Mouse (Mus musculus) left cerebral cortex, adult 6 months (tissue): Measurements from ENCODE around the gene Pcsk4. TPM values are rescaled to one million over a fixed set of nuclear protein-coding genes. Genes with fewer than 3 reads are reported as not detected.

Experiments used
- long read RNA-seq, 2 experiments: library from polyadenylated mRNA; unstranded; transcript quantifications; one replicate each; pipeline ENCODE4 v2.0.0; 2019 to 2020
- polyA plus RNA-seq: library from polyadenylated mRNA; unstranded; fragments of <200 nt; fragmentation: Nextera tagmentation; gene quantifications from 2 replicates; pipeline ENCODE4 v1.2.3, GENCODE M21; 2021

Pcsk4 gene
- polyA plus RNA-seq: 3.7 and 4.3 TPM in 2 replicates
- long read RNA-seq, experiment 1, partial matches to known transcripts: 1 of 10 reads
- long read RNA-seq, experiment 1, other reads (novel, unspliced or antisense): 7 of 10 reads
- long read RNA-seq, experiment 2, partial matches to known transcripts: 1 of 4 reads
- long read RNA-seq, experiment 2, other reads (novel, unspliced or antisense): 2 of 4 reads

DNA sequence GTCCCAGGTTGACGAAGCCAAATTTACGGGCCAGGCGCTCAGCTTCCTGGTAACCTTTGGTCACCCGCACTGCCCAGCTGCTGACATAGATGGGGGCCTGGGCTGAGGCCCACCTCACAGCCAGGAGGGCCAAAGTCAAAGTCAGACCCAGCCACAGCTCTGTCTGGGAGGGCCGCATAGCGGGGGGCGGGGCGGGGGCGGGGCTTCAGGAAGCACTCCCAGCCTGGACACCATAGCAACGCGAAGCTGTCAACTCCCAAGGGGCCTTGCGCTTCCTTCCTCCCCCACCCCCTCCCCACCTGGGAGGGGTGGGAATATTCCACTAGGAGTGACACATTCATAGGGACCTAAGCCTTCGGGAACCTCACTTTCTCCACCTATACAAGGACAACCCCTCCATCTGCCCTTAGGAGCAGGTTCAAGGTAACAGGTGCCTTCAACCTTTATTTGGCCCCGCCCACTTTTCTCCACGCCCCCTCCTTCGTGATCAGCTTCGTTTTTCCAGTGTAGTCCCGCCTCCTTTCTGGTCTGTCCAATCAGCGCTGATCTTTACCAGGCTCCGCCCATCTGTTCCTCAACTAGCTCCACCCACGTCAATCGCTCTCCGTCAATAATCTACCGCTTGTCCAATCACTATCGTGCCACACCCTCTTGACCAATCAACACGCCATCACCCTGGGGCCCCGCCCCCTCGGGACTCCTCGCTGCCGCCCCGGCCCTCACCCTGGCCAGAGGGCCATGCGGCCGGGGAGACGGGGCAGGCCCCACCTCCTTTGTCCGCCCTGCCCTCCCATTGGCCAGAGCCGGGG is at the start of gene Pcsk4, which contains the start of gene Reep6:
Gene Pcsk4, minus strand, starts transcription at position 226 of the 809 bp plus-strand sequence.
Gene Reep6, plus strand, starts transcription at position 681 of the 809 bp plus-strand sequence.

DNA sequence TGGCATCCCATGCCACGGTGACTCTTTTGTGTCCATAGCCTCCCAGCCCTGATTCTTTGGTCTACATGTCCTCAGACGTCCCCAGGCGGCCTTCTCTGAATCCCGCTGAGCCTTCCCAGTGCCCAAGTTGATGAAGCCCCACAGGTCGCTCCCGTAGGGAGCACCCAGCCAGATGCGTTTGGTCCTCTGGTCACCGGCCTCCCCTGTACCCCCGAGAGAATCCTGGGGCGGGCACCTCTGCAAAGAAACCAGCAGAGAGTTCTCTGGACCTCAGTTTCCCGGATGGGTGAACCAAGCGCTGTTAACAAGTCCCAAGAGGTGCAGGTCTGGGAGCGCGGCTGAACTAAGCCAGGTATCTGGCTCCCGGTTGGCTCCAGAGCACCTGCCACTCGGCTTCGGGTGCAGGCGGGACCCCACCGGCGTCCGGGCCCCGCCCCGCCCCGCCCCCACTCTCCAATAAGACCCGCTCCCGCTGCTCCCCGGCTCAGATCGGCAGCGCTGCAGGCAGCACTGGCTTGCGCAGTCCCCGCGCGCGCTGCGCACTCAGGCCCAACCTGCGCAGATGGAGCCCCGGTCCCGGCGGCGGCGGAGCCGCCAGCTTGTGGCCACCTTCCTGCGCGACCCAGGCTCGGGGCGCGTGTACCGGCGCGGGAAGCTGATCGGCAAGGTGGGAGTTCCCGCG is 26.8 kb upstream of the Pcsk4 start, which contains the start of gene Plk5:
Gene Plk5, plus strand, starts transcription at position 459 of the 682 bp plus-strand sequence.

DNA sequence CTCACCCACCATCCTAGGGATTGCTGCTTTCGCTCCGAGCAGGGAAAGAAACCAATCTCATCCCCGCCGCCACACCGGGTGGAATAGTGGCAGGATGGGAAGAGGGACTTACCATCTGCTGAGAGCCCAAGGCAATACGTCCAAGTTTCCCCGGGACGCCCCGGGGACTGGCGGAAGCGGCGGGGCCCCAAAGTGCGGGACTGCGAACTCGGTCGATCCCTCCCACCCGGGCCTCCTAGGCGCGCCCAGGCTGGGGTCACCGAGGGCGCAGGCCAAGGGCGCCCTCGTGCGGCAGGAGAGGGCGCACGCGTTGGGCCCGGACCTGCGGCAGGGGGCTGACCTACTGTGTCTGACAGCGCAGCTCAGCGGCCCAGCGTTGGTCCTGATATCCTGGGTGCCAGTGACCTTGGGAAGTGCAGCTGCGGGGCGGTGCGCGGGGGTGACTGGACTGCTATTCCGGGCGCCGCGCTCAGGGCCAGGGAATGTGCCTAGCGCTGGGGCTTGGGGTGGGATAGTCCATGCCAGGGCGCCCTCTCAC is 19.0 kb upstream of the Pcsk4 start, which contains the start of gene Adamtsl5:
Gene Adamtsl5, minus strand, starts transcription at position 169 of the 538 bp plus-strand sequence.

DNA sequence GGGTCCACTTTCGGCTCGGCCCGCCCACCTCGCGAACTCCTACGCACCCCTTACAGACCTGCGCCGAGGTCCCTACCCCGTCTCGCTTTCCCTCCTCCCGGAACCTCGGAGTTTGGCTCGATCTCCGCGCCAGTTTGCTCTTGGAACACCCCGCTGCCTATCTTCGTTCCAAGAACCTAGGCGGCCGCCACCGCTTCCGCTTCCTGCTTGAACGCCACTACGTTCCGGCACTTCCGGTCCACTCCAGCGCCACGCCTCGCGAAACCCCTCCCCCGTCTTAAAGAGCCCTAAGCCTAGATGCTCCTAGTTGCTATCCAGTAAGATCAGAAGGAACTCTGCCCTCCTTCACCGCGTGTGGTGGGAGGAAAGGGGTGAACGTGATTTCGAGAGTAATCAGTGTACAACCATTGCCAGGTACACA is 8.9 kb downstream of the Pcsk4 start, which contains the start of gene 2310011J03Rik:
Gene 2310011J03Rik, minus strand, starts transcription at position 198 of the 421 bp plus-strand sequence.

DNA sequence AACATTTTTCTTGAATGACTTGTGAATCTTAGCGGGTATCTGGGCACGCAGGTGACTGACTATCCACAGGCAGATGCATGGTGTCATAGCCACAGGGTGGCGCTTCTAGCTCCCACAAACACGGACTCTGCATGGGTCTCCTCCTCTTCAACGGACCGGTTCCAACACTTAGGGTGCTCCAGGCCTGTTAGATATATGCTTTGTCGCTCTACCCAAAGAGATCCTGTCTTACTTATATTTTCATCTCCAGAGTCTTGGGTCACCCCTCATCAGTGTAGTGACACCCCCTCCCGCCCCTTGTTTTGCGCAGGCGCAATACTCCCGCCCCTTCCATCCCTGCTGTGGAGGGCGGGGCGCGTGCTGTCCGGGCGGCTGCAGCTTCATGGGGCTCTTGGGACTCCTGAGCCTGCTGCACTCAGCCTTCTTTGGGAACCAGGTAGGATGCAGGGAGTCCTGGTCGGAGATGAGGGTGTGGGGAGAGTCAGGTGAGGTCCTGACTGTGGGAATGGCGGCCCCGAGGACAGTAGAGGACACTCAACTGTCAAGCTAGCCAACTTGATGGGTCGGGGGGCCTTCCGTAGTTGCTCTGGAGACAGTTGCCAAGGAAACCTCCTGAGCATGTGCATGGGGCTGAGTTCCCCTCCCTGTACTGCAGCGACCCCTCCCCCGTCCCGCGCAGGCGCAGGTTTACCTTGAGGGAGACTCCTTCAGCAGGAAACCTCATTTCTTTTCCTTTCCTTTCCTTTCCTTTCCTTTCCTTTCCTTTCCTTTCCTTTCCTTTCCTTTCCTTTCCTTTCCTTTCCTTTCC is 33.5 kb downstream of the Pcsk4 start, which contains the start of gene Apc2:
Gene Apc2, plus strand, starts transcription at position 360 of the 808 bp plus-strand sequence.

DNA sequence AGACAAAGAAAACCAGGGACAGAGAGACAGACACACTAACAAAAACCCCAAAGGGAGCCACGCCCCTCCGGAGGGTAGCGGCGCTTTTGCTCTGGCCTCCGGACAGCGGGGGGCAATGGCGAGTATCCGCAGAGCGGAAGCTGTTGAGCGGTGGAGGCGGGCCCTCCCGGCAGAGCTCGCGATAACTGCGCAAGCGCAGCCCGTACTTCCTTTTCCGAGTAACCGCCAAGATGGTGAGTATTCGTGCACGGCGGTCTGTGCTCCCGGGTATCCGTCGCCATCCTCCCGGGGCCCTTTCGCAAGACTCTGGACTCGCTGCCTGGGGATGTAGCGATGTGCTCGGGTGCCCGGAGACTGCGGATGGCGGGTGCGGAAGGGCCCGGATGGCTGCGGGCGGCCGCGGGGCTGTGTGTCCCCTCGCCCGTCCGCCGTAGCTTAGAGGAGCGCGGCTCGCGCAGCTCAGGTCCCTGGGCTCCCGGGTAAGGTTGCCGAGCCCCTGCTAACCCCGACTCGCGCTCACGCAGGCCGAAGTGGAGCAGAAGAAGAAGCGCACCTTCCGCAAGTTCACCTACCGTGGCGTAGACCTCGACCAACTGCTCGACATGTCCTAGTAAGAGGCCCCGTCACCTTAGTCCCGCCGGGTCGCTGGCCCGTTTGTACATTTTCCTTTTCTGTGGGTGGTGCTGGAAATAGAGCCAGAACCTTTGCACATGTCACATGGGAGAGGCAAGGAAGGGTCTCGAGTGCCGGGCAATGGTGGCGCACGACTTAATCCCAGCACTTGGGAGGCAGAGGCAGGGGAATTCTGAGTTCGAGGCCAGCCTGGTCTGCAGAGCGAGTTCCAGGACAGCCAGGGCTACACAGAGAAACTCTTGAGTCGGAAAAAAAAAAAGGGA is 36.8 kb downstream of the Pcsk4 start, which contains the start of gene Rps15:
Gene Rps15, plus strand, starts transcription at position 203 of the 896 bp plus-strand sequence.

Other genes with a start within 250 kb of the Pcsk4 start
- gene Sbno2, start 223.9 kb downstream of the Pcsk4 start, polyA plus RNA-seq: 2.7 and 3.4 TPM in 2 replicates
- gene Stk11, start 213.7 kb downstream of the Pcsk4 start, polyA plus RNA-seq: 13.1 and 20.8 TPM in 2 replicates
- gene Atp5d, start 190.9 kb downstream of the Pcsk4 start, polyA plus RNA-seq: 898 and 915 TPM in 2 replicates
- gene Cbarp, start 188.7 kb downstream of the Pcsk4 start, polyA plus RNA-seq: 43.4 and 61.5 TPM in 2 replicates
- 4.7 and 33.2 TPM in 2 replicates for gene Midn, start 181.2 kb downstream of the Pcsk4 start, polyA plus RNA-seq
- 150 and 175 TPM in 2 replicates for gene Cirbp, start 163.5 kb downstream of the Pcsk4 start, polyA plus RNA-seq
- 10.2 and 10.3 TPM in 2 replicates for gene 1600002K03Rik, start 156.6 kb downstream of the Pcsk4 start, polyA plus RNA-seq
- 4.3 and 7.8 TPM in 2 replicates for gene Efna2, start 150.0 kb downstream of the Pcsk4 start, polyA plus RNA-seq
- 21.6 and 22.7 TPM in 2 replicates for gene Mum1, start 103.1 kb downstream of the Pcsk4 start, polyA plus RNA-seq
- 803 and 960 TPM in 2 replicates for gene Ndufs7, start 80.4 kb downstream of the Pcsk4 start, polyA plus RNA-seq
- 42.8 and 50.7 TPM in 2 replicates for gene Gamt, start 68.5 kb downstream of the Pcsk4 start, polyA plus RNA-seq
- gene Dazap1, start 68.0 kb downstream of the Pcsk4 start, polyA plus RNA-seq: 3.4 and 7.6 TPM in 2 replicates
- gene Rps15, start 37.0 kb downstream of the Pcsk4 start, polyA plus RNA-seq: 2,777 and 3,387 TPM in 2 replicates
- gene Apc2, start 33.5 kb downstream of the Pcsk4 start, polyA plus RNA-seq: 14.9 and 23.3 TPM in 2 replicates
- gene 2310011J03Rik, start 9.0 kb downstream of the Pcsk4 start, polyA plus RNA-seq: 45.3 and 52.5 TPM in 2 replicates
- gene Reep6, start 455 bp upstream of the Pcsk4 start, polyA plus RNA-seq: 8.9 and 10.0 TPM in 2 replicates
- 4.1 and 6.3 TPM in 2 replicates for gene Adamtsl5, start 18.9 kb upstream of the Pcsk4 start, polyA plus RNA-seq
- gene Plk5, start 27.0 kb upstream of the Pcsk4 start, polyA plus RNA-seq: 17.5 and 30.6 TPM in 2 replicates
- gene Mex3d, start 58.2 kb upstream of the Pcsk4 start, polyA plus RNA-seq: 2.4 and 2.6 TPM in 2 replicates
- 40.7 and 66.9 TPM in 2 replicates for gene Mbd3, start 70.1 kb upstream of the Pcsk4 start, polyA plus RNA-seq
- 1,219 and 1,315 TPM in 2 replicates for gene Uqcr11, start 77.3 kb upstream of the Pcsk4 start, polyA plus RNA-seq
- gene Tcf3, start 104.1 kb upstream of the Pcsk4 start, polyA plus RNA-seq: 3.9 and 15.6 TPM in 2 replicates
- not detected in 2 replicates for gene Onecut3, start 165.3 kb upstream of the Pcsk4 start, polyA plus RNA-seq
- 0.04 TPM in 1 of 2 replicates, not detected in the other for gene Atp8b3, start 209.6 kb upstream of the Pcsk4 start, polyA plus RNA-seq
- gene Rexo1, start 232.1 kb upstream of the Pcsk4 start, polyA plus RNA-seq: 16.6 and 17.7 TPM in 2 replicates
- 10.4 and 18.6 TPM in 2 replicates for gene Klf16, start 247.8 kb upstream of the Pcsk4 start, polyA plus RNA-seq